Mouse (Mus musculus): ENCODE measurements around the gene Calr4. TPM values are rescaled to one million over a fixed set of nuclear protein-coding genes. Genes with fewer than 3 reads are reported as not detected.

The Calr4 gene
- polyA plus RNA-seq (2014; fragmentation: Nextera tagmentation; extraction: Ambion mirVana), result 0.45 and 0.60 TPM in 2 replicates

DNA sequence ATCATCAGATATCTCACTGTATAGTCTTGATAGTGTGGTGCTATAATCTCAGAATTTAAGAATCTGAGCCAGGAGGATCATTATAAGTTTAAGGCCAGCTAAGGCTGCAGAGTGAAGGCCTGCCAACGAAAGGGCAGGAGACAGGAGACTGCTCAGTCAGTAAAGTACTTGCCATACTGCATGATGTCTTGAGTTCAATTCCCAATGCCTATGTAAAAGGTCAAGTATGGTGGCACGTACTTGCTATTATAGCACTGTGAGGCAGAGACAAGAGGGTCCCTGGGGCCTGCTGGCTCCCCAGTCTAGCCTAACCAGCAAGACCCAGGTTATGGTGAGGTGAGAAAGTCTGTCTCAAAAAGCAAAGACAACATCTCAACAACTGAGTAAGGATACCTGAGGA lies at the start of gene Calr4:
Calr4 (plus strand) TSS at position 301 of the 400 bp plus-strand sequence.
- no peak for ATAC-seq (ENCODE audit: low FRiP score, low TSS enrichment)
- Histone ChIP-seq H3K4me3 (ENCODE audit: low read length) (no peak within 1 kb of the TSS), H3K4me2 (replicated peaks; ENCODE audit: low read depth, low read length) (no peak within 1 kb of the TSS), H3K9me3 (ENCODE audit: control insufficient read depth, low read length) (no peaks in the 10 kb centered on the region), H3K27me3 (ENCODE audit: control insufficient read depth, insufficient read depth, low read length) (no peaks in the 10 kb centered on the region), H3K27ac (ENCODE audit: low read depth, low read length) (no peak within 1 kb of the TSS), H3K4me1 (ENCODE audit: control insufficient read depth, insufficient read depth, low read length) (no peaks in the 10 kb centered on the region), H3K9ac (ENCODE audit: low read depth, low read length) (no peak within 1 kb of the TSS), H3K36me3 (ENCODE audit: control insufficient read depth, insufficient read depth, low read length) (no peaks in the 10 kb centered on the region)
- WGBS, result 86% methylated on average over 2 of the region's 2 CpGs

DNA sequence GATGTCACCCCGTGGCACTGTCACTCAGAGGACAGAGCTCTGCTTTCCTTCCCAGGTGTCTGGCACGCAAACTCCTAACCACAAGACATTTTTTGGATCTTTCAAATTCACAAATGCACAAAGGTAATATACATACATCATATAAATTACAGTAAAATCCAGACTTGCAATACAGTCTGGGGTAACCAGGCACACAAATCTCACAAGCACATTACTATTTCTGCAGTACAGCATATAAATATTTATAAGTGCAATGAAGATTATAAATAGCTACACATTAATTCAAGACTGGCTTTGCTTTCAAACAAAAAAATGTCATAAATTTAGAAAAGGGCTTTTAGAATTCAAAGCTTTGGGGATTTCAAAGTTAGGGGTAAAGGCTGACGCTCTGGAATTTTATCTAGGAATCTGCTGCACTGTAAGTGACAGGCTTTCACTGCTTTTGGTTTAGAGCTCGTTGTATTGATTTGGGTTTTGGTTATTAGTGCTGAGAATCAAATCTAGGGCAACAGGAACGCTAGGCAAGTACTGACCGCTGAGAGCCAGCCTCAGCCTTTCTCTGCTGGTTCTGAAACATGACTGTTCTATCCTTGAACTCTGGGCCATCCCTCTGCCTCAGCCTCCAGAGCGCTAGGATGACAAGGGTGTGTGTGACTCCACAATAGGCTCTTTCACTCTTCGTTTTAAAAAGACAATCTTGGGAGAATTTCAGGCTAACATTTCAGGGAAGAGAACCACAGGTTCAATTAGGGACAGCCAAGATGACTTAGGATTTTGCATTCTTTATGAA lies 48.5 kb upstream of the Calr4 start:
- Histone ChIP-seq H3K27ac (ENCODE audit: low read depth, low read length) (no peak overlapping the region), H3K9ac (ENCODE audit: low read depth, low read length) (no peak overlapping the region), H3K4me3 (ENCODE audit: low read length) (no peak overlapping the region), H3K27me3 (ENCODE audit: control insufficient read depth, insufficient read depth, low read length) (no peaks in the 10 kb centered on the region), H3K36me3 (ENCODE audit: control insufficient read depth, insufficient read depth, low read length) (no peaks in the 10 kb centered on the region), H3K9me3 (ENCODE audit: control insufficient read depth, low read length) (no peaks in the 10 kb centered on the region), H3K4me1 (ENCODE audit: control insufficient read depth, insufficient read depth, low read length) (no peaks in the 10 kb centered on the region), H3K4me2 (replicated peaks; ENCODE audit: low read depth, low read length) (no peak overlapping the region)
- 88% methylated on average over 8 of the region's 8 CpGs for WGBS
- no peak for ATAC-seq (ENCODE audit: low FRiP score, low TSS enrichment)

DNA sequence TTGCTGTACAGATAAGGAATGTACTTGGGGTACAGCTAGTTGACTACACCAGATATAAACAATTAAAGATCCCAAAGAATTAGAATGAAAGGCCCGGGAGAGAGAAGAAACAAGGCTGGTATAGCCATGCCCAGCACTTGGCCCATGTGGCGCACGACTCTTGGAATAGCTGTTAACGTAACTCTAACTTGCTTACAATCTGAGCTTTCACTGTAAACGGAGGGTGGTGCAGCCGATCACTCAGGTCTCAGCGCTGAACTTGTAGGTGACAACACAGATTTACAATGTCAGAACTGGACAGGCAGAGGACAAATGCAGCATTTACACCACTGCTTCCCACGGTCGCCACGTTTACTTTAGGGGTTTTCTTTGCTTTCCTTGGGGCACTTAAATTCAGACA lies 42.7 kb upstream of the Calr4 start:
- Histone ChIP-seq H3K9ac (ENCODE audit: low read depth, low read length) (no peak overlapping the region), H3K36me3 (ENCODE audit: control insufficient read depth, insufficient read depth, low read length) (no peaks in the 10 kb centered on the region), H3K4me2 (replicated peaks; ENCODE audit: low read depth, low read length) (no peak overlapping the region), H3K27ac (ENCODE audit: low read depth, low read length) (no peak overlapping the region), H3K27me3 (ENCODE audit: control insufficient read depth, insufficient read depth, low read length) (no peaks in the 10 kb centered on the region), H3K4me1 (ENCODE audit: control insufficient read depth, insufficient read depth, low read length) (peaks cover 10% of the 10 kb centered on the region), H3K4me3 (ENCODE audit: low read length) (no peak overlapping the region), H3K9me3 (ENCODE audit: control insufficient read depth, low read length) (no peaks in the 10 kb centered on the region)
- ATAC-seq (ENCODE audit: low FRiP score, low TSS enrichment), result no peak
- 58% methylated on average over 10 of the region's 10 CpGs for WGBS

DNA sequence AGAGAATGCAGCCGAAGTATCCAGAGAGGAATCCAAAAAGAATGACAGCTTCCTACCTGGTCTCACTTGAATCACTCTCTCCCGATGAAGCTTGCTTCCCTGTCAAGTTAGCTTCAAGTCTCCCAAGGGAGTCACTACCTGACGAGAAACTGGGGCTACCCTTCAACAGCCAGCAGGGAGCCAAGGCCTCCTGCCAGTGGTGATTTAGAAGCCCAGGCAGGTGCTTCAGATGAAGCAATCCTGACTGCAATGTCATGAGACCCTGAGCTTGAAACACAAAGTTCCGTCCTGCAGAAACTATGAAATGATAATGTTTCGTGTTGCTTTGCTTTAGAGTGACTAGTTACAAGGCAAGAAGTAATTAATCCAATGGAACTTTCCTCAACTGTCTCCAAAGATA lies 40.4 kb upstream of the Calr4 start:
- no peaks in the 10 kb centered on the region; the same call in 1 of the 2 replicates for H3K36me3 ChIP-seq (ENCODE audit: control insufficient read depth, insufficient read depth, low read length)
- no peak overlapping the region for H3K9ac ChIP-seq (ENCODE audit: low read depth, low read length)
- H3K4me3 ChIP-seq (ENCODE audit: low read length), result no peak overlapping the region
- no peak overlapping the region for H3K27ac ChIP-seq (ENCODE audit: low read depth, low read length)
- H3K27me3 ChIP-seq (ENCODE audit: control insufficient read depth, insufficient read depth, low read length), result no peaks in the 10 kb centered on the region
- H3K4me2 ChIP-seq (replicated peaks; ENCODE audit: low read depth, low read length), result no peak overlapping the region
- ATAC-seq (ENCODE audit: low FRiP score, low TSS enrichment), result no peak
- WGBS, result 73% methylated on average over 5 of the region's 5 CpGs
- no peaks in the 10 kb centered on the region for H3K9me3 ChIP-seq (ENCODE audit: control insufficient read depth, low read length)
- peaks cover 10% of the 10 kb centered on the region for H3K4me1 ChIP-seq (ENCODE audit: control insufficient read depth, insufficient read depth, low read length)

DNA sequence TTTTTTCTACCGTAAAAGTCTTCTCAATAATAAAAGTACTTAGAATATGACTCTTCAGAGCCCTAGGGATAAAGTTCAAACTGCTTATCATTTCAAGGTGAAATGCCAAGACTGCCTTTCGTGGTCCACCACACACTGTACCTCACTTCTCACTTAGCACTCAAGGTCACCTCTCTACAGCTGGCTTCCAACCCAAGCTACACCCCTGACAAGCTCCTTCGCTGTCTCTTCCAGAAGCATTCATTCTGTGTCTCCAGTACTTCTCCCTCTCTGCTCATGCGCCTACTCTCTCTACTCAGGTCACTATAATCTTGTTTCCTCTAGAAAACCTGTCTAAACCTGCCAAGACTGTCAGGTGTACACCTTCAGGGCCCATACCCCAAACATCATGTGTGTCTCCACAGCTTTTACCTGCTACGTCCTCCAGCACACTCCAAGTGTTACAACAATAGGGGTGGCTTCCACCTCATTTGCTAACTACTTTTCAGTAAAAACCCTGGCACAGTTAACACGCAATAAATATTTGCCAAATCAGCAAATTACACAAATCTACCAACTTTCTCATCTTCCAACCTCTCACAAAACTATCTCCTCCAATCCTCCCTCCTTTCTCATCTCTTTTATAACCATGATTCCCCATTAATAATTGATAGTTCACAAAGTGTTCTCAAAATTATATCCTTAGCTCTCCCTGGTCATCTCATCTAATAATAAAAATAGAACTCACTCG lies 38.2 kb upstream of the Calr4 start:
- 92% methylated on average over 7 of the region's 7 CpGs for WGBS
- Histone ChIP-seq H3K27ac (ENCODE audit: low read depth, low read length) (no peak overlapping the region), H3K4me3 (ENCODE audit: low read length) (no peak overlapping the region), H3K4me1 (ENCODE audit: control insufficient read depth, insufficient read depth, low read length) (peaks cover 14% of the 10 kb centered on the region), H3K4me2 (replicated peaks; ENCODE audit: low read depth, low read length) (no peak overlapping the region), H3K36me3 (ENCODE audit: control insufficient read depth, insufficient read depth, low read length) (no peaks in the 10 kb centered on the region; the same call in 1 of the 2 replicates), H3K27me3 (ENCODE audit: control insufficient read depth, insufficient read depth, low read length) (no peaks in the 10 kb centered on the region), H3K9ac (ENCODE audit: low read depth, low read length) (no peak overlapping the region), H3K9me3 (ENCODE audit: control insufficient read depth, low read length) (no peaks in the 10 kb centered on the region)
- ATAC-seq (ENCODE audit: low FRiP score, low TSS enrichment), result no peak

DNA sequence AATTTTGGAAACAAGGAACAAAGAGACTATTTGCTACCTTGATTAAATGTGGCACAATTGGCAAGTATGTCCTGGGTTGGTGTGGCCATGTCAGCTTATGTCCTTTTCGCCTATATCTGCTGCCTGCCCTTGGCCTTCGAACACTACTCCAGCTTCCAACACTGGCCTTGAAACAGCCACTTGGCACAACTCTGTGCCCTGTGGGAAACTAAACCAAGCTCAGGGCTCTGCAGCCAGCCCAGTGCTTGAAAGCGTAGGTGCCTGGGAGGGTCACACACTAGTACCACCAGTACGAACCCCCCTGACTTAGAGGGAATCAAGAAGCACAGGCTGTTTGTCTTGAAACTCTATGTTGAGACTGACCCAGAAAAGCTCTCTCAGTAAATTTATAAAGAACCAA lies 35.2 kb upstream of the Calr4 start:
- no peak overlapping the region for H3K4me2 ChIP-seq (replicated peaks; ENCODE audit: low read depth, low read length)
- peaks cover 6% of the 10 kb centered on the region for H3K4me1 ChIP-seq (ENCODE audit: control insufficient read depth, insufficient read depth, low read length)
- no peak overlapping the region for H3K9ac ChIP-seq (ENCODE audit: low read depth, low read length)
- WGBS, result 93% methylated on average over 4 of the region's 4 CpGs
- no peak overlapping the region for H3K27ac ChIP-seq (ENCODE audit: low read depth, low read length)
- no peaks in the 10 kb centered on the region for H3K27me3 ChIP-seq (ENCODE audit: control insufficient read depth, insufficient read depth, low read length)
- H3K9me3 ChIP-seq (ENCODE audit: control insufficient read depth, low read length), result no peaks in the 10 kb centered on the region
- ATAC-seq (ENCODE audit: low FRiP score, low TSS enrichment), result no peak
- no peaks in the 10 kb centered on the region; the same call in 1 of the 2 replicates for H3K36me3 ChIP-seq (ENCODE audit: control insufficient read depth, insufficient read depth, low read length)
- H3K4me3 ChIP-seq (ENCODE audit: low read length), result no peak overlapping the region

DNA sequence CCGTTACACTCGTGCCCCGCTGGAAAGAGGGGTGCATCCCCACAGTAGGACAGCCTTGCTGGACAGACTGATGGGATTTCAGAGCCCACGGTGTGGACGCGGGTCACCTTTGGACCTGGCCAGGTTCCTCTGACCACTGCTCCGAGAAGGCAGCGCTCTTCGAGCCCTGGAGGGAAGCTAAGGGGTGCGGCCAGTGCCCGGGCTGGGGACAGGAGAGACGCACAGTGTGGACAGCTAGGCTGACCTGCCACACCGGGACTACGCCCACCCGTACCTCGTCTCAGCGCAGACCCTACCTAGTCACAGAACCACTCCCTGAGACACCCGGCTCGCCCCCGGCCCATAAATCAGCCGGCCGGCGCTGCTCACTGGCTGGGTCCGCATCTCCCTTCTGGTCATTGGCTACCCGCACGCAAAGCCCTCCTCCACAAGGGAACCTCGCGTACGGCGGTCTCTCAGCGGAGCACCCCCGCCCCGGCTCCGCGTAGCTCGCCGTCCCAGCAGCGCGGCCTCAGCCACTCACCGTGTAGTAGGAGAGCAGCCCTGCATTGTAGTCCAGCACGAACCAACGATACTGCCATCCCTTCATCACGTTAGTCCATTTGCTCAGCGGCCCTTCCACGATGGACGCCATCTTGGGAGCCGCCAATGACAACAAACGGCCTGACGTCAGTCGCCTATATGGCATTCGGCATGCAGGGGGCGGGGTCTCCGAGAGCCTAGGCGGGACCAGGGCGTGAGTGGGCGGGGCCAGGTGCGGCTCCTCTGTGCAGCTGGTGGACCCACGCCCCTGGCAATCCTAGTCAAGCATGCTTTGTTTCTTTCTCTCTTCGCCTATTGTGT lies 32.5 kb upstream of the Calr4 start, which contains the start of gene Osbpl9:
Osbpl9 (minus strand) TSS at position 691 of the 843 bp plus-strand sequence.
- Histone ChIP-seq H3K36me3 (ENCODE audit: control insufficient read depth, insufficient read depth, low read length) (no peaks in the 10 kb centered on the region; the same call in 1 of the 2 replicates), H3K27me3 (ENCODE audit: control insufficient read depth, insufficient read depth, low read length) (no peaks in the 10 kb centered on the region), H3K4me2 (replicated peaks; ENCODE audit: low read depth, low read length) (peak within 1 kb of the TSS; percentile 88), H3K9me3 (ENCODE audit: control insufficient read depth, low read length) (no peaks in the 10 kb centered on the region), H3K4me1 (ENCODE audit: control insufficient read depth, insufficient read depth, low read length) (peaks cover 6% of the 10 kb centered on the region), H3K9ac (ENCODE audit: low read depth, low read length) (peak within 1 kb of the TSS; percentile 75), H3K27ac (ENCODE audit: low read depth, low read length) (peak within 1 kb of the TSS; percentile 92), H3K4me3 (ENCODE audit: low read length) (peak within 1 kb of the TSS; percentile 77)
- peak; percentile 99 for ATAC-seq (ENCODE audit: low FRiP score, low TSS enrichment)
- WGBS, result under 1% methylated on average over 59 of the region's 59 CpGs

DNA sequence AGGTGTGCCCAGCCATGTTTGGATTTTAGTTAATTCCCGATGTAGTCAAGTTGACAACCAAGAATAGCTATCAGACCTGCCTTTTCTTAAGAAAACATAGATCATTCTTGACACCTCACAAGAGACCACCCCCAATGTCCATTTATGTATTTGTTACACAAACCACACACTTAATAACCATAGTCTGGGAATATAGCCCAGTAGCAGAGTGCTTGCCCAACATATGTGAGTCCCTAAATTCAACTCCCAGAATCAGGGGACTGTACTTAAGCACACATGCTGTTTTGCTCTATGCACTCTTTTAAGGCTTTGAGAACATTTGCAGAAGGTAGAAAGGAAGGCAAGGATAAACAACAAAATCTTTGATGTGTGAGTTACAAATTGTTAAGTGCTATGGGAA lies 30.4 kb upstream of the Calr4 start:
- Histone ChIP-seq H3K9me3 (ENCODE audit: control insufficient read depth, low read length) (no peaks in the 10 kb centered on the region), H3K4me3 (ENCODE audit: low read length) (no peak overlapping the region), H3K4me2 (replicated peaks; ENCODE audit: low read depth, low read length) (no peak overlapping the region), H3K9ac (ENCODE audit: low read depth, low read length) (no peak overlapping the region), H3K27ac (ENCODE audit: low read depth, low read length) (no peak overlapping the region), H3K4me1 (ENCODE audit: control insufficient read depth, insufficient read depth, low read length) (peaks cover 6% of the 10 kb centered on the region), H3K36me3 (ENCODE audit: control insufficient read depth, insufficient read depth, low read length) (no peaks in the 10 kb centered on the region; the same call in 1 of the 2 replicates), H3K27me3 (ENCODE audit: control insufficient read depth, insufficient read depth, low read length) (no peaks in the 10 kb centered on the region)
- 83% methylated on average over 1 of the region's 1 CpGs for WGBS
- no peak for ATAC-seq (ENCODE audit: low FRiP score, low TSS enrichment)

Measured in kidney, embryonic 14.5 days (tissue).